Mouse (Mus musculus) R1 (cell line): ENCODE measurements around the gene Soga1.

Experiments used
- DNase-seq: peaks from one replicate; pipeline ENCODE4 v3.0.0-alpha.2; 2018; ENCODE audit warnings: low read depth, low spot score

Soga1 gene

GRCm38 (mm10) chr2:156990727-156991431 lies 88.2 kb downstream of the Soga1 start:
- peak; percentile 34 for DNase-seq

DNA sequence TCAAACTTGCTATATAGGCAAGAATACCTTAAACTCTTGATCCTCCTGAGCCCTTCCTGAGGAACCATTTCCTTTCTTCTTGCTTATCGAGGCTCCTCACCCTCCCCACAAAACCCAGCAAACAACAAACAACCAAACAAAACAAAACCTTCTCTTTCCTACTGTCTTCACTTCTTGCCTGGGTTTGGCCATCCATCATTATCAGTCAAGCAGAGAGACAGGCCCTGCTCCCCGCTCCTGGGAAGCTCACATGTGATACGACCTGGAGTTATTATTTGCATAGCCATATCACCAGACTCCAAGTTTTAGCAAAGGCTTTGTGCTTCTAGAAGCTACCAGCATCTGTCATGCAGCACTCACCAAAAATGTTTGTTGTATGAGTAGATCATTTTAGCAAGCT lies 91.7 kb downstream of the Soga1 start:
- DNase-seq = no peak

DNA sequence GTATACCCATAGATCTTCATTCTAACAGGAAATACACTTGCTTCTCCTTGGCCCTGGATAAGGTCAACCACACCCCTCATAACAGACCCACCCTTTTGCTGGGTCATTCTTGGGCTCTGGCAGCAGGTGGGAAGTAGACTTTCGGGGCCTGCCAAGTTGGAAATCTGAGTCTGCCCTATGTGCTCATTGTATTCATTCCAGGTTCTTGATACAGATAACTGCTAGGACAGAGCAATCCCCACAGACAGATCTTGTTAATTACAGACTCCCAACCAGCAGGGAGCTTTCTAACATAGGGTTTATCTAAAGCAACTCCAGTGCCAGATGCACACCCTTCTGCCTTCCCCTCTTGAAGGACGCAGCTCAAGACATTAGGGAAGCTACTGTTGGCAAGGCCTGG lies 96.2 kb downstream of the Soga1 start:
- peak; percentile 70 for DNase-seq

- DNase-seq = peak; percentile 86
Measured at GRCm38 (mm10) chr2:156981291-156981690, 97.8 kb downstream of the Soga1 start.

DNA sequence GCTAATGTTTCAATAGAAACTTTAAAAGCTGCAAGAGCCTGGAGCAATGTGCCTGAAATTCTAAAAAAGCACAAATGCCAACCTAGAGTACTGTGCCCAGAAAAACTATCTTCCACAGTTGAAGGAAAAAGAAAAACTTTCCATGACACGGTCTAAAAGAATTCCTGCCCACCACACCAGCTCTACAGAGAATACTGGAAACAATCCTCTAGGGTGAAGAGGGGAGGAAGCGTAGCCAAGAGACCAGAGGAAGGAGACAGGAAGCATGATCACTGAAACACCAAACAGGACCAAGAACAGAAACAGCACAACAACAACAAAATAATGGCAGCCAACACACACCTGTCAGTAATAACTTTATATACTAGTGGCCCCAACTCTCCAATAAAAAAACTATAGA lies 99.0 kb downstream of the Soga1 start:
- no peak for DNase-seq

GRCm38 (mm10) chr2:156976711-156977110 lies 102.3 kb downstream of the Soga1 start:
- no peak for DNase-seq

DNA sequence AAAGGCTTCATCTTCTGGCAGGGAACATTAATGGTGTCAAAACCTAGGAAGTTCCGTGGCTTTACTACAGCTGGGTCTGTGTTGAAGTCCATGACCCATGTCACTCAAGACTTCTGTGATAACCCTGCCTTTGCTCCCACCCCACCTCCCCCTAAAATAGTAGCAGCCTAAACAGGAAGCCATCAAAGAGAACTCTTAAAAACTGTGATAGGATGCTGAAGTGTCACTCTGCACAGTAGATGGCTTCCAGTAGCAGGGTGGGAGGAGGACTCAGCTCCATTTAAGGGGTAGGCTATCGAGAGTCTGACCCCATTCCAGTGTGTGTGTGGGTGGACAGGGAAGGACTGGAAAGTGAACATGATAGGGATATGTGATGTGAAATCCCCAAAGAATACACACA lies 104.1 kb downstream of the Soga1 start:
- no peak for DNase-seq

DNA sequence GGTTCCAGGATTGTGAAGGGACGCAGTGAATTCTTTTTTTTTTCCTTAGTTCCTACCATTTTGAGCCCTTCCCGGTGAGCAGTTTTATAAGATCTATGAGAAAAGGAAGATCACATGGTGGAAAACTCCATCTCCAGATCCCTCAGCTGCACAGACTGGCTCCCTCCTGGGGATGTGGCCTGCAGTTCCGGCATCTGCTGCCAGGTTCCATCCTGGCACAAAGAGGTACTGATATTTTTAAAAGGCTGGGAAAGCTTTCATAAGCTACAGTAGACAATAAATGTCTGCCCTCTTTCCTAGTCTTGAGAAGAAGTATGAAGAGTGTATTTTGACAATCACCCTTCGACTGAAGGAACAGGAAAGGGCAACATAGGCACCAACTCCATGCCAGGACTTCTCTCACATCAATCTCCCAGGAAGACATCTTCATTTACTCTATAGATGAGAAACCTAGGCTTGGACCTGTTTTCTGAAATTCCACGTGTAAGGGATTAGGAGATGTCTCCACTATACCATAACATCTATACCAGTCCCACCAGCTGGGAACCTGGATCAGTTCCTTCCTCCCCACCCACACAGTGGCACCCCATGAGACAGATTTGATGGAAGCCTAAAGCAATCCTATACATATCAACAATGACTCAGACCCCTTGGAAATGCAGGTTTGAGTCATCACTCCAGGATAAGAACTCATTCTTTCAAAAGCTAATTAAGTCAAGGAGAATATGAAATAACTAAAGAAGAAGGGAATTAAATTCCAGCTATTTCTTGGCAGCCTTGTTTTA lies 105.5 kb downstream of the Soga1 start:
- no peak for DNase-seq

DNA sequence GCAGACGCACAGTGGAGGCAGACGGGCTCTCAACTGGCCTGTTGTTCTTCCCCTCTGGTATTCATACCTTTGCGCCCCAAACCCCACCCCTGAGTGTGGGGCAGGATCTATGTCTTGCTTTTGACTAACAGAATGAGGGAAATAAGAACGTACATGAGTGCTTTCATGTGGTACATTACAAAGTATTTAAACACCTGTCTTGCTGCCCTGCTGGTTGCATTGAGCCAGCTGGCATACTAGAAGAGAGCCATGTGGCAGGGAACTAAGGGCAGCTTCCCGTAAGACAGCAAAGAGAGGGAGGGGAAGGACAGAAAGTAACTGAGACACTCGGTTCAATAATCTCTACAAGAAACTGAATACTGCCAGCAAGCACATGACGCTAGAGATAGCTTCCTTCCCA lies 108.8 kb downstream of the Soga1 start:
- peak; percentile 10 for DNase-seq

DNA sequence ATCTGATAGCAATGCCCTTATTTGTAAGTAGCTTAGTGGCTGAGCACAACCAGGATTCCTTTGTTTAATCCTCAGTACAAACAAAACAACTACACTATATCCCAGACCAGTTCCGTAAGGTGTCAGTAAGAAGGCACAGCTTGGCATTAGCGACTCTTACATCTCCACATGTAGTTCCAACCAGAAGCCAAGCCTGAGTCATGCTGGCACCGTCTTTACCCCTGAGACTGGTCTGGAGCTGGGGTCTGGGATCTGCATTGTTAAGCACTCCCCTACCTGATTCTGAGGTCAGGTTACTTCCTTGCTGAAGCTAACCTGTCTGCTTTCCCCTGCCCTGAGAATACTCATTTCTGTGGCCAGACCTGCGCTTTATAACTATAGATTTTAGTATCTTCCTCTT lies 110.6 kb downstream of the Soga1 start:
- DNase-seq = no peak

DNA sequence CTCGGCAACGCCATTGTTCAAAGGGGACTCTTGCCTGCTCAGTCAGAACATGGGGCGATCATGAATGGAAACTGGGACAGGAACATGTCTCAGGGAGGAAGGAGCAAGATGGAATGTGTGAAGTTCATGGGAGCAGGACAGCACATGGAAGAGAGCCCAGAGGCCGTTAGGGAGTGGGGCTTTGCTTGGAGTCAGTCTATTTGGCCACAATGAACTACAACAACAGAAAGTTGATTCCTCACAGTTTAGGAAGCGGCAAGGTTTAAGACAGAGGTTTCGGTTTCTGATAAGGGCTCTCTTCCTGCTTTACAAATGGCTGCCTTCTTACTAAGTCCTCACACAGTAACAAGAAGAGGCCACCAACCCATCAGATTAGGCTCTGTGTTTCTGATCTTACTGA lies 111.7 kb downstream of the Soga1 start:
- no peak for DNase-seq
